Mouse (Mus musculus): Measurements from ENCODE around the gene Dgkz.

The Dgkz gene

GRCm38 (mm10) chr2:91934016-91934415 is 41.6 kb downstream of the Dgkz start:
- no peak for DNase-seq

GRCm38 (mm10) chr2:91933471-91933870 is 42.2 kb downstream of the Dgkz start:
- DNase-seq, result no peak

- DNase-seq, result no peak
Measured at GRCm38 (mm10) chr2:91932737-91933350, 42.8 kb downstream of the Dgkz start.

GRCm38 (mm10) chr2:91932160-91932711 is 43.4 kb downstream of the Dgkz start, which contains the start of gene Mdk:
Gene Mdk, minus strand, starts transcription at chr2:91932297.
- DNase-seq, result no peak

- no peak for DNase-seq
Measured at GRCm38 (mm10) chr2:91931328-91932159, 44.1 kb downstream of the Dgkz start.

- no peak for DNase-seq
Measured at GRCm38 (mm10) chr2:91930761-91931291, 44.8 kb downstream of the Dgkz start.

- DNase-seq, result no peak
Measured at GRCm38 (mm10) chr2:91929936-91930335, 45.7 kb downstream of the Dgkz start.

GRCm38 (mm10) chr2:91929455-91929854 is 46.2 kb downstream of the Dgkz start:
- DNase-seq, result no peak

GRCm38 (mm10) chr2:91928534-91929350 is 46.9 kb downstream of the Dgkz start:
- peak; percentile 64 for DNase-seq

GRCm38 (mm10) chr2:91927826-91928533 is 47.7 kb downstream of the Dgkz start:
- DNase-seq, result peak; percentile 71

- no peak for DNase-seq
Measured at GRCm38 (mm10) chr2:91926949-91927348, 48.7 kb downstream of the Dgkz start, which contains the start of gene Chrm4. Gene Chrm4, plus strand, starts transcription at chr2:91927249.

- DNase-seq, result peak; percentile 81
Measured at GRCm38 (mm10) chr2:91925442-91925841, 50.2 kb downstream of the Dgkz start.

GRCm38 (mm10) chr2:91924726-91925125 is 50.9 kb downstream of the Dgkz start:
- DNase-seq, result no peak

GRCm38 (mm10) chr2:91923415-91924337 is 52.0 kb downstream of the Dgkz start:
- DNase-seq, result no peak

GRCm38 (mm10) chr2:91922586-91923414 is 52.9 kb downstream of the Dgkz start:
- peak; percentile 41 for DNase-seq

GRCm38 (mm10) chr2:91921790-91922570 is 53.7 kb downstream of the Dgkz start:
- DNase-seq, result peak; percentile 88

GRCm38 (mm10) chr2:91921181-91921789 is 54.4 kb downstream of the Dgkz start:
- DNase-seq, result no peak

GRCm38 (mm10) chr2:91920130-91920529 is 55.5 kb downstream of the Dgkz start:
- no peak for DNase-seq

- no peak for DNase-seq
Measured at GRCm38 (mm10) chr2:91917096-91917495, 58.6 kb downstream of the Dgkz start.

Data from right cerebral cortex, postnatal 25 days (tissue).